Mouse (Mus musculus) hindbrain, embryonic 12.5 days (tissue): ENCODE measurements at regions not wholly inside any gene's neighbourhood (a gene's known extent, or its start where the extent isn't known, plus 50 kb on each side); places are given as distances from the start of the nearest gene placed in this dataset.

Experiments
- ATAC-seq: fragments of 200-750 bp; cut with Nextera tagmentation; 2 replicates; pipeline ENCODE4 v1.8.0; 2017; ENCODE audit warnings: moderate TSS enrichment; ENCODE audit not compliant: low FRiP score
- H3K27ac ChIP-seq: fragments of 300-500 bp; sonication (generic); 2 replicates; pipeline ENCODE4 v1.5.1; 2016; ENCODE audit warnings: mild to moderate bottlenecking
- H3K27me3 ChIP-seq: fragments of 300-500 bp; sonication (generic); 2 replicates; pipeline ENCODE4 v1.6.1; 2016; ENCODE audit warnings: mild to moderate bottlenecking
- H3K36me3 ChIP-seq: fragments of 300-500 bp; sonication (generic); 2 replicates; pipeline ENCODE4 v1.6.1; 2016; ENCODE audit warnings: mild to moderate bottlenecking
- H3K4me1 ChIP-seq: fragments of 300-500 bp; sonication (generic); 2 replicates; pipeline ENCODE4 v1.6.1; 2016
- H3K4me2 ChIP-seq: fragments of 300-500 bp; sonication (generic); replicated peaks from 2 replicates; pipeline ENCODE4 v1.6.1; 2016; ENCODE audit warnings: mild to moderate bottlenecking
- H3K4me3 ChIP-seq: fragments of 300-500 bp; sonication (generic); 2 replicates; pipeline ENCODE4 v1.5.1; 2016; ENCODE audit warnings: mild to moderate bottlenecking
- H3K9ac ChIP-seq: fragments of 300-500 bp; sonication (generic); 2 replicates; pipeline ENCODE4 v1.6.1; 2016; ENCODE audit warnings: mild to moderate bottlenecking, moderate library complexity
- H3K9me3 ChIP-seq: fragments of 300-500 bp; sonication (generic); replicated peaks from 2 replicates; pipeline ENCODE4 v1.6.1; 2016; ENCODE audit warnings: mild to moderate bottlenecking
- WGBS: fragments of 180-500 bp; shearing (Covaris S2); methylation state at CpG from one replicate; pipeline ENCODE4 v1.1.7; 2016; 5-methylcytosine and 5-hydroxymethylcytosine counted together

DNA sequence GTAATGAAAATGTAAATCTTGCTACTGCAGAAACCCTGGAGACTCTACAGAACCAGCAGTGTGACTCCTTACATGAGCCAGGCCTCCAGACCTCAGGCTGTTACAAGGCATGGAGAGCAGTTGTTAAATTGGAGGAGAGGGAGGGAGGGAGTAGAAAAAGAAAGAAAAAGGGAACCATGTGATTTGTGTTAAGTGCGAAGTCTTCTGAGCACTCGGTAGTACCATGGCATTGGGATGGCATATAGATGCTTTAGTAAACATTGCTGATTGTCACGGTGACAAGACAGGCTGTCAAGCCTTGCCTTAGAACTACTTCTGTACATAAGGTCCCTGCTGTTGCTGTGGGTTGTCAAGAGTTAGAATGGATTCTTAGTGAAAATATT lies 189.6 kb upstream of the Dph6 start:
- H3K4me1 ChIP-seq, result no peaks in the 10 kb centered on the region; the same call in 1 of the 2 replicates
- no peaks in the 10 kb centered on the region for H3K36me3 ChIP-seq
- no peaks in the 10 kb centered on the region for H3K9me3 ChIP-seq
- no peaks in the 10 kb centered on the region for H3K27me3 ChIP-seq
- 79% methylated on average over 3 of the region's 3 CpGs for WGBS
- H3K4me3 ChIP-seq, result no peak overlapping the region
- no peak overlapping the region for H3K27ac ChIP-seq
- no peak overlapping the region for H3K9ac ChIP-seq
- H3K4me2 ChIP-seq, result no peak overlapping the region
- no peak for ATAC-seq

DNA sequence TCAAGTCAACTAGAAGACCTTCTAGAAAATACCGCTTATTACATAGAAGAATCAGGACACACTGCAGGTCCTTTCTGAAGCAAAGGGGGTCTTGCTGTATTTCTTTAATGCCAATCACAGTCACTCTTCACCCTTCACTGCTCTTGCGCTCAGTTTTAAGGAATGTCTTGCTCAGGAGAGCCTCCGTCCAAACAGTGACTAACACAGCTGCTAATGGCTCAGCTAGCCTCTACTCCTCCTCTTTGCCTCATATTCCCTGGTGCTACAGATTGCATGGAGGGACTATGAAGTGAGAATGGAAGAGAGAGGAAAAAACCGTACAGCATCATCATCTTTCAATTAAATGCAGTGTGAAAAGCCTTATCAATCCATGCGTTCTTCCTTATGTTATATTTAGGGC lies 193.7 kb upstream of the Dph6 start:
- Histone ChIP-seq H3K27me3 (no peaks in the 10 kb centered on the region), H3K36me3 (no peaks in the 10 kb centered on the region), H3K9me3 (no peaks in the 10 kb centered on the region), H3K9ac (no peak overlapping the region), H3K4me1 (no peaks in the 10 kb centered on the region; the same call in 1 of the 2 replicates), H3K4me3 (no peak overlapping the region), H3K4me2 (no peak overlapping the region), H3K27ac (no peak overlapping the region)
- 84% methylated on average over 5 of the region's 5 CpGs for WGBS
- ATAC-seq, result no peak

DNA sequence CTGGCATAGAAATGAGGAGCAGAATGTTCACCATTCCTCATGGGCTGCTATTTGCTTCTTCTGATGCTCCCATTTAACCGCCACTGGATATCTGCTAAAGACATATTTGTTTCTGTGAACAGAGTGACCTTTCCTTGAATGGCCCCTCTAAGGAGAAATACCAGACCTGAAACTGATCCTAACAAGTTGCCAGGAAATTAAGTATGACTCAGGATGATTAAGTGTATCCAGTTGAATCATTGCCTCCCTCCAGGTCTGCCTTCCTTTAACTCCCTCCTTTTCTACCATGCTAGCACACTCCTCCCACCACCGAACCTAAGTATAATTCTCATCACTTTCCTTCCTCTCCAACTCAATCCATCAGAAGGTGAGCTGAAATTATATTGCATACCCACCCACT lies 194.2 kb upstream of the Dph6 start:
- 82% methylated on average over 2 of the region's 2 CpGs for WGBS

DNA sequence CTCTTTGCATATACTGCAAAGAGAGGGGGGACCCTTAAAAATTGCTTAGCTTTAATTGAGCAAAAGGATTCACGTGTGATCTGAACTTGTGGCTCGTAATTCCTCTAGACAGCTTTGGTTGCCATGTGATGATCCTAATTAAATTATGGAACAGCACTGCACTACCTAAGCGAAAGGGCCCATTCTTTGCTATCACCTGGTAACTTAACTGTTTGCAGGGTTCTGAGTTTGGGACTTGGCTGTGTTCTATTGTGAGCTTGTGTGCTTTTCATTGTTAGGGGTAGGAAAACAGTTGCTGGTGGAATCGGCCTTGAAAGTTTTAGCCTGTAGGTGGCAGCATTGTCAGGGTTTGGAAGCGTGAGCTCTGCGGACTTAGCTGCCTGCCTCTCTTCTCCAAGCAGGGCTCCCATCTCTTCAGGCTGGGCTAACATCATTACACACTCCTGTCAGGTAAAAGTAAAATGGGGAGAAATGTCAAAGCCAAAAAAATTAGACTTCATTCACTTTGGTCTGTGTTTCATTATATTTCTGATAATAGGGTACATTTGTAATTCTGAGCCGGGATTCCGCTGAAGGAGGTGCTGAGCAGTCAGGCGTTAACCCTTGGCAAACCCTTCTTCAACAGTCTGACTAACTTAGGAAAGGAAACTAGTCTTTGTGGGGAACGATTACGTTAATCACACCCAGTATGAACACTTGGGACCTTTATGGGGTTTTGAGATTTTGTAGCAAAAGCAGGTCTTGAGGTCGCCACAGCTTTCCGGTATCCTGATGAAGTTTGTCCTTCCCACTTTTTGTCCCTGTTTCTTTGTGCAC lies 199.2 kb upstream of the Dph6 start:
- ATAC-seq, result peak; percentile 85
- Histone ChIP-seq H3K9me3 (no peaks in the 10 kb centered on the region), H3K4me1 (no peaks in the 10 kb centered on the region; the same call in 1 of the 2 replicates), H3K27me3 (no peaks in the 10 kb centered on the region), H3K27ac (peak overlapping the region; percentile 40; the same call in 1 of the 2 replicates), H3K9ac (no peak overlapping the region), H3K4me3 (no peak overlapping the region), H3K36me3 (no peaks in the 10 kb centered on the region), H3K4me2 (no peak overlapping the region)
- 38% methylated on average over 13 of the region's 13 CpGs for WGBS

More for the DNA sequence above, 194.2 kb upstream of the Dph6 start:
- H3K9me3 ChIP-seq, result no peaks in the 10 kb centered on the region
- H3K27me3 ChIP-seq, result no peaks in the 10 kb centered on the region
- H3K9ac ChIP-seq, result no peak overlapping the region
- no peaks in the 10 kb centered on the region for H3K36me3 ChIP-seq
- H3K27ac ChIP-seq, result no peak overlapping the region
- no peak overlapping the region for H3K4me2 ChIP-seq
- H3K4me3 ChIP-seq, result no peak overlapping the region
- no peak for ATAC-seq
- no peaks in the 10 kb centered on the region; the same call in 1 of the 2 replicates for H3K4me1 ChIP-seq

DNA sequence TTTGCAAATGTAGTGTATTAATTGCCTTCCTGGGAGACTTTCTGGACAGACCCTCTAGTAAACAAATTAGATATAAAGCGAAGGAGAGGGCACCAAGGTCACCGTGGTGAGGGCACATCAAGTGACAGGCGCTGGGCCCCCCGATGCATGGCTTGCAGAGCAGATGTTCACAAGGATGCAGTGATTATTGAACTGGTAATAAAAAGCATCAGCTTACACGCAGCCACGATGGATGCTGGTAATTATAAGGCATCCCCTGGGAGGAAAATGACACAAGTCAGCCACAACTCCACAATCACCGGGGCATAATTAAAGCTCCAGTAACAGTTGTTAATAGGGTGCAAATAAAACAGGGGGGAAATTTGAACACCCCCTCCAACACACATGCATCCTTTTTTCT lies 217.5 kb upstream of the Dph6 start:
- no peak overlapping the region for H3K9ac ChIP-seq
- 24% methylated on average over 7 of the region's 7 CpGs for WGBS
- peaks cover 5% of the 10 kb centered on the region for H3K4me1 ChIP-seq
- H3K4me3 ChIP-seq, result no peak overlapping the region
- no peaks in the 10 kb centered on the region for H3K36me3 ChIP-seq
- no peaks in the 10 kb centered on the region for H3K27me3 ChIP-seq
- H3K27ac ChIP-seq, result peak overlapping the region; percentile 48; the same call in 1 of the 2 replicates
- ATAC-seq, result peak; percentile 77
- no peak overlapping the region for H3K4me2 ChIP-seq
- no peaks in the 10 kb centered on the region for H3K9me3 ChIP-seq

GRCm38 (mm10) chr2:114873090-114873489 lies 218.3 kb upstream of the Dph6 start:
- Histone ChIP-seq H3K4me2 (no peak overlapping the region), H3K27ac (no peak overlapping the region), H3K9ac (no peak overlapping the region), H3K27me3 (no peaks in the 10 kb centered on the region), H3K9me3 (no peaks in the 10 kb centered on the region), H3K4me1 (peaks cover 5% of the 10 kb centered on the region), H3K36me3 (no peaks in the 10 kb centered on the region), H3K4me3 (no peak overlapping the region)
- WGBS, result 68% methylated on average over 4 of the region's 4 CpGs
- ATAC-seq, result no peak

GRCm38 (mm10) chr2:114879084-114879483 lies 224.3 kb upstream of the Dph6 start:
- no peaks in the 10 kb centered on the region for H3K27me3 ChIP-seq
- H3K36me3 ChIP-seq, result no peaks in the 10 kb centered on the region
- no peak overlapping the region for H3K4me2 ChIP-seq
- no peak overlapping the region for H3K4me3 ChIP-seq
- H3K9ac ChIP-seq, result no peak overlapping the region
- H3K4me1 ChIP-seq, result 0 out of 2 replicates have a peak, but pooled peaks cover 4% of the 10 kb centered on the region
- no peak overlapping the region for H3K27ac ChIP-seq
- 55% methylated on average over 2 of the region's 2 CpGs for WGBS
- ATAC-seq, result no peak
- H3K9me3 ChIP-seq, result no peaks in the 10 kb centered on the region

GRCm38 (mm10) chr2:114879784-114880183 lies 225.0 kb upstream of the Dph6 start:
- Histone ChIP-seq H3K27ac (no peak overlapping the region), H3K9ac (no peak overlapping the region), H3K9me3 (no peaks in the 10 kb centered on the region), H3K4me1 (0 out of 2 replicates have a peak, but pooled peaks cover 4% of the 10 kb centered on the region), H3K27me3 (no peaks in the 10 kb centered on the region), H3K4me3 (no peak overlapping the region), H3K36me3 (no peaks in the 10 kb centered on the region), H3K4me2 (no peak overlapping the region)
- no peak for ATAC-seq
- 67% methylated on average over 2 of the region's 2 CpGs for WGBS

GRCm38 (mm10) chr2:114885734-114886260 lies 231.0 kb upstream of the Dph6 start:
- Histone ChIP-seq H3K36me3 (no peaks in the 10 kb centered on the region), H3K27me3 (no peaks in the 10 kb centered on the region), H3K9me3 (no peaks in the 10 kb centered on the region), H3K4me2 (no peak overlapping the region), H3K9ac (no peak overlapping the region), H3K4me3 (no peak overlapping the region), H3K27ac (no peak overlapping the region), H3K4me1 (no peaks in the 10 kb centered on the region)
- WGBS, result 93% methylated on average over 2 of the region's 2 CpGs
- no peak for ATAC-seq

- Histone ChIP-seq H3K4me1 (no peaks in the 10 kb centered on the region), H3K36me3 (no peaks in the 10 kb centered on the region), H3K9ac (no peak overlapping the region), H3K27me3 (no peaks in the 10 kb centered on the region), H3K27ac (no peak overlapping the region), H3K4me3 (no peak overlapping the region), H3K9me3 (no peaks in the 10 kb centered on the region), H3K4me2 (no peak overlapping the region)
- 90% methylated on average over 2 of the region's 2 CpGs for WGBS
- no peak for ATAC-seq
Observed at GRCm38 (mm10) chr2:114898812-114899211, 244.0 kb upstream of the Dph6 start.

DNA sequence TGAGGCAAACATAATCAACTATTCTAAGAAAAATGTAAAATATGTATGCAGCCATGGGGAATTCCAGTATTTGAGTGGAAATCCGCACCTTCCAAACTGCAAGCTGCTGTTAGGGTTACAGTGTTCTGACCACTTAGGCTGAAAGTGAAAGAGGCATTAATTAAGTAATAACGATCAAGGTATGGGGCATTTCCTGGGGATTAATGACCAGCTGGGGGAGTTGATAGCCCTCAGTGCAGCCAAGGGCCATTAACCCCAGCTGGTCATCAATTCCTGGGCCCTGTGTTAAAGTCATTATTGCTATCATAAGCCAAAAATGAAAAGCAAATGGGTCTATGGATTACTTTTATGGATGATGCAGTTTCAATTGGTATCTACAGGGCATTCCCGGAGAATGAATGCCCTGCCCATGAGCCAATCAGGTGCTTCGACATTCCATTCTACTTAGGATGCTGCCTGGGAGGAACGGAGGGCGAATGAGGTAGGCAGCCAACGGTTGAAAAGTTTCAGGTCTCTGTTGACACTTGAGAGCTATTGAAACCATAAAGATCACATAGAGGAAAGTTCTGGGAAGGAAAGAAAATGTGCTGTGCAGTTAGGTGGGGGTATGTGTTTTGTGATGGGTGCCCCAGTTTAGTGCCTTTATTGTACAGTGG lies 257.2 kb upstream of the Dph6 start:
- H3K27ac ChIP-seq, result no peak overlapping the region
- H3K27me3 ChIP-seq, result no peaks in the 10 kb centered on the region
- 66% methylated on average over 7 of the region's 7 CpGs for WGBS
- H3K4me2 ChIP-seq, result no peak overlapping the region
- H3K9me3 ChIP-seq, result no peaks in the 10 kb centered on the region
- 0 out of 2 replicates have a peak, but pooled peaks cover 5% of the 10 kb centered on the region for H3K4me1 ChIP-seq
- ATAC-seq, result no peak
- no peaks in the 10 kb centered on the region for H3K36me3 ChIP-seq
- no peak overlapping the region for H3K9ac ChIP-seq
- no peak overlapping the region for H3K4me3 ChIP-seq

DNA sequence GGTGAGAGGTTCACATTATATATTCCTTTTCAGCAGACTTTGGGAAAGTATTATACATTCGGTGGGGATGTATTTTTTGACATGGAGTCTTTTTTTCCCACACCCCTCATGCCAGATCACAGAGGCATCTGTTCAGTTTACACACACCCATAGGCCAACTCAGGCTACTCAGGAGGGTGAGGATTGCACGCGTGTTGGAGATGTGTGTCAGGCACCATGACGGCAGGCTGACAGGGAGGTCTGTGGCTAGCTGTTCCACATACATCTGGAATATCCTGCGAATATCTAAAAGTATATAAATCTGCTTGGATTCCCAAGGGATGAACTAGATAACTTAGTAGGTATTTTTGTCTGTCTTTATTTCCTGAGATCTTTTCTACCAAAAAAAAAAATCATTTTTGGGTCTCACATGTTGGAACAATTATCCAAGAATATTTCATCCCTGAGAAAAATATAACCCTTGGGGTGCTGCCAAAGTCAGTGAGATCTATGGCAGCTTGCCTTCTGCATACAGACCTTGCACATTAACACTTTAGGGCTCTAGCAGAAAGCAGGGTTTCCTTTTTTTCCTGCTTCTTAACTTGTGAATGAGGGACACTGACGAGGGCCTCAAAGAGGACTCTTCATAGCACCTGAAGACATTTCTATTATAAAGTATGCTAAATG lies 260.4 kb upstream of the Dph6 start:
- 93% methylated on average over 6 of the region's 6 CpGs for WGBS
- Histone ChIP-seq H3K4me1 (0 out of 2 replicates have a peak, but pooled peaks cover 5% of the 10 kb centered on the region), H3K4me2 (no peak overlapping the region), H3K9me3 (no peaks in the 10 kb centered on the region), H3K27me3 (no peaks in the 10 kb centered on the region), H3K27ac (no peak overlapping the region), H3K9ac (no peak overlapping the region), H3K36me3 (no peaks in the 10 kb centered on the region), H3K4me3 (no peak overlapping the region)
- ATAC-seq, result no peak
